Mouse (Mus musculus) MEL (cell line): Measurements from ENCODE around the gene Ksr1. TPM values are rescaled to one million over a fixed set of nuclear protein-coding genes. Genes with fewer than 3 reads are reported as not detected.

ENCODE experiments used
- DNase-seq: peaks from one replicate; pipeline ENCODE4 v3.0.0; 2011; ENCODE audit warnings: low read depth, low spot score
- H3K27ac ChIP-seq: 2 replicates; pipeline ENCODE4 v1.5.1; 2012; ENCODE audit warnings: low read depth, mild to moderate bottlenecking, control low read depth, low read length, moderate library complexity; ENCODE audit not compliant: control insufficient read depth
- H3K27me3 ChIP-seq, 2 experiments: fragments of 150-350 bp in 1 of 2; sonication (generic) in 1 of 2; 2 replicates each; pipeline ENCODE4 v1.6.1; 2012; ENCODE audit warnings: low read length in 2 of 2, mild to moderate bottlenecking in 2 of 2, improper control_type of control experiment in 1 of 2, moderate library complexity in 1 of 2; ENCODE audit not compliant: insufficient read depth in 2 of 2, control insufficient read depth in 1 of 2
- H3K36me3 ChIP-seq, 2 experiments: 2 replicates each; pipeline ENCODE4 v1.6.1; 2012 to 2014; ENCODE audit warnings: low read length in 2 of 2, improper control_type of control experiment in 1 of 2, inconsistent platforms in 1 of 2, mild to moderate bottlenecking in 1 of 2; ENCODE audit not compliant: insufficient read depth in 2 of 2, control insufficient read depth in 1 of 2
- H3K4me1 ChIP-seq, 2 experiments: fragments of 150-350 bp in 1 of 2; sonication (generic) in 1 of 2; 2 replicates each; pipeline ENCODE4 v1.6.1; 2012; ENCODE audit warnings: low read length in 2 of 2, improper control_type of control experiment in 1 of 2, mild to moderate bottlenecking in 1 of 2; ENCODE audit not compliant: insufficient read depth in 2 of 2, control insufficient read depth in 1 of 2
- H3K4me3 ChIP-seq, 2 experiments: fragments of 150-350 bp in 1 of 2; sonication (generic) in 1 of 2; 2 replicates each; pipeline ENCODE4 v1.5.1; 2012; ENCODE audit warnings: low read depth in 2 of 2, low read length in 2 of 2, mild to moderate bottlenecking in 2 of 2, moderate library complexity in 2 of 2, control low read depth in 1 of 2, improper control_type of control experiment in 1 of 2; ENCODE audit not compliant: control insufficient read depth in 1 of 2, insufficient read depth in 1 of 2
- H3K79me2 ChIP-seq: 2 replicates; pipeline ENCODE4 v1.6.1; 2012; ENCODE audit warnings: mild to moderate bottlenecking, low read length, moderate library complexity; ENCODE audit not compliant: control insufficient read depth, poor library complexity, insufficient read depth
- H3K9ac ChIP-seq: 2 replicates; pipeline ENCODE4 v1.6.1; 2012; ENCODE audit warnings: low read depth, mild to moderate bottlenecking, control low read depth, low read length, moderate library complexity; ENCODE audit not compliant: control insufficient read depth, poor library complexity, severe bottlenecking
- H3K9me3 ChIP-seq: fragments of 150-350 bp; sonication (generic); replicated peaks from 2 replicates; pipeline ENCODE4 v1.6.1; 2012; ENCODE audit warnings: mild to moderate bottlenecking, low read length, improper control_type of control experiment, moderate library complexity; ENCODE audit not compliant: insufficient read depth
- BHLHE40 ChIP-seq: IDR thresholded peaks from 2 replicates; pipeline ENCODE4 v1.6.1; 2012; ENCODE audit warnings: low read depth, mild to moderate bottlenecking, inconsistent platforms, low read length, improper control_type of control experiment, borderline replicate concordance
- CHD1 ChIP-seq: IDR thresholded peaks from 2 replicates; pipeline ENCODE4 v1.6.1; 2012; ENCODE audit warnings: low read depth, mild to moderate bottlenecking, inconsistent platforms, low read length, improper control_type of control experiment
- E2F4 ChIP-seq: IDR thresholded peaks from 2 replicates; pipeline ENCODE4 v1.6.1; 2011; ENCODE audit warnings: low read depth, low read length, improper control_type of control experiment, borderline replicate concordance
- ELF1 ChIP-seq: IDR thresholded peaks from 2 replicates; pipeline ENCODE4 v1.6.1; 2014; ENCODE audit warnings: low read depth, mild to moderate bottlenecking, inconsistent platforms, low read length, improper control_type of control experiment, moderate library complexity
- EP300 ChIP-seq, 2 experiments: IDR thresholded peaks; 2 replicates each; pipeline ENCODE4 v1.6.1; 2011; ENCODE audit warnings: improper control_type of control experiment in 2 of 2, low read length in 2 of 2, low read depth in 1 of 2, mild to moderate bottlenecking in 1 of 2
- GABPA ChIP-seq: IDR thresholded peaks from 2 replicates; pipeline ENCODE4 v1.6.1; 2012; ENCODE audit warnings: low read depth, mild to moderate bottlenecking, inconsistent platforms, low read length, improper control_type of control experiment, moderate library complexity
- HCFC1 ChIP-seq: IDR thresholded peaks from 2 replicates; pipeline ENCODE4 v1.6.1; 2012; ENCODE audit warnings: low read depth, mild to moderate bottlenecking, inconsistent platforms, low read length, improper control_type of control experiment, moderate library complexity
- MAFK ChIP-seq: IDR thresholded peaks from 2 replicates; pipeline ENCODE4 v1.6.1; 2011; ENCODE audit warnings: low read depth, mild to moderate bottlenecking, low read length, improper control_type of control experiment, borderline replicate concordance
- MAX ChIP-seq: IDR thresholded peaks from 2 replicates; pipeline ENCODE4 v1.6.1; 2011; ENCODE audit warnings: low read length, improper control_type of control experiment
- MAZ ChIP-seq: IDR thresholded peaks from 2 replicates; pipeline ENCODE4 v1.6.1; 2012; ENCODE audit warnings: low read depth, mild to moderate bottlenecking, inconsistent platforms, low read length, improper control_type of control experiment
- MXI1 ChIP-seq: IDR thresholded peaks from 2 replicates; pipeline ENCODE4 v1.6.1; 2011; ENCODE audit warnings: mild to moderate bottlenecking, low read depth, low read length, improper control_type of control experiment
- MYC ChIP-seq: IDR thresholded peaks from 2 replicates; pipeline ENCODE4 v1.6.1; 2011; ENCODE audit warnings: low read depth, mild to moderate bottlenecking, low read length, improper control_type of control experiment, moderate library complexity
- NRF1 ChIP-seq: IDR thresholded peaks from 2 replicates; pipeline ENCODE4 v1.6.1; 2014; ENCODE audit warnings: low read depth, mild to moderate bottlenecking, inconsistent platforms, low read length, improper control_type of control experiment, moderate library complexity; ENCODE audit not compliant: poor library complexity, insufficient read depth, severe bottlenecking
- POLR2AphosphoS5 ChIP-seq: IDR thresholded peaks from 2 replicates; pipeline ENCODE4 v1.6.1; 2012; ENCODE audit warnings: low read depth, borderline replicate concordance, mild to moderate bottlenecking, inconsistent platforms, low read length, moderate library complexity, mixed read lengths
- RCOR1 ChIP-seq: IDR thresholded peaks from 2 replicates; pipeline ENCODE4 v1.6.1; 2012; ENCODE audit warnings: low read depth, mild to moderate bottlenecking, inconsistent platforms, low read length, improper control_type of control experiment
- TBP ChIP-seq: IDR thresholded peaks from 2 replicates; pipeline ENCODE4 v1.8.0; 2011; ENCODE audit warnings: low read depth, low read length, improper control_type of control experiment
- UBTF ChIP-seq: IDR thresholded peaks from 2 replicates; pipeline ENCODE4 v1.6.1; 2012; ENCODE audit warnings: low read depth, mild to moderate bottlenecking, inconsistent platforms, low read length, improper control_type of control experiment, moderate library complexity, borderline replicate concordance; ENCODE audit not compliant: insufficient read depth
- USF1 ChIP-seq: IDR thresholded peaks from 2 replicates; pipeline ENCODE4 v1.6.1; 2014; ENCODE audit warnings: low read depth, mild to moderate bottlenecking, inconsistent platforms, low read length, improper control_type of control experiment, moderate library complexity
- ZKSCAN1 ChIP-seq: IDR thresholded peaks from 2 replicates; pipeline ENCODE4 v1.6.1; 2012; ENCODE audit warnings: low read depth, mild to moderate bottlenecking, inconsistent platforms, low read length, improper control_type of control experiment, moderate library complexity
- ZMIZ1 ChIP-seq: IDR thresholded peaks from 2 replicates; pipeline ENCODE4 v1.6.1; 2012; ENCODE audit warnings: low read depth, mild to moderate bottlenecking, inconsistent platforms, low read length, improper control_type of control experiment, moderate library complexity
- polyA plus RNA-seq, 2 experiments: library from polyadenylated mRNA; stranded (reverse) in 1 of 2; unstranded in 1 of 2; fragments of >175 nt in 1 of 2; fragments of >200 nt in 1 of 2; gene quantifications; 2 replicates each; pipeline versions ENCODE4 v1.2.1 to v1.2.4; 2012; ENCODE audit warnings: low replicate concordance in 2 of 2, low read depth in 1 of 2; ENCODE audit not compliant: insufficient read length in 2 of 2, insufficient read depth in 1 of 2, missing spikeins in 1 of 2
- total RNA-seq: library from RNA; depleted of rRNA; stranded (reverse); fragments of 300-350 nt; gene quantifications from 2 replicates; pipeline ENCODE4 v1.2.3, GENCODE M21; 2012

Ksr1 gene
- total and polyA plus RNA-seq, 3 experiments: 9.7 to 18.4 TPM; not detected in 1

- Histone ChIP-seq H3K4me1 (peaks cover 0 to 5% of the 10 kb centered on the region in 2 experiments; a peak in 1 of 4 replicates), H3K27me3 (peaks cover 0 to 2% of the 10 kb centered on the region in 2 experiments; a peak in 1 of 4 replicates), H3K79me2 (no peaks in the 10 kb centered on the region), H3K27ac (no peak overlapping the region), H3K36me3 (no peaks in the 10 kb centered on the region), H3K4me3 (no peak overlapping the region), H3K9ac (no peak overlapping the region), H3K9me3 (no peaks in the 10 kb centered on the region)
- DNase-seq: no peak
- TF ChIP-seq BHLHE40 (no peak), GABPA (no peak), EP300 (IDR thresholded peaks at IDR 0.05; ENCODE audit: low read depth in 1 of 2, low read length in 2 of 2) (no peak), MXI1 (no peak), ZMIZ1 (no peak), MAFK (no peak)
Measured at GRCm38 (mm10) chr11:79166582-79167300, 20.5 kb upstream of the Ksr1 start.

DNA sequence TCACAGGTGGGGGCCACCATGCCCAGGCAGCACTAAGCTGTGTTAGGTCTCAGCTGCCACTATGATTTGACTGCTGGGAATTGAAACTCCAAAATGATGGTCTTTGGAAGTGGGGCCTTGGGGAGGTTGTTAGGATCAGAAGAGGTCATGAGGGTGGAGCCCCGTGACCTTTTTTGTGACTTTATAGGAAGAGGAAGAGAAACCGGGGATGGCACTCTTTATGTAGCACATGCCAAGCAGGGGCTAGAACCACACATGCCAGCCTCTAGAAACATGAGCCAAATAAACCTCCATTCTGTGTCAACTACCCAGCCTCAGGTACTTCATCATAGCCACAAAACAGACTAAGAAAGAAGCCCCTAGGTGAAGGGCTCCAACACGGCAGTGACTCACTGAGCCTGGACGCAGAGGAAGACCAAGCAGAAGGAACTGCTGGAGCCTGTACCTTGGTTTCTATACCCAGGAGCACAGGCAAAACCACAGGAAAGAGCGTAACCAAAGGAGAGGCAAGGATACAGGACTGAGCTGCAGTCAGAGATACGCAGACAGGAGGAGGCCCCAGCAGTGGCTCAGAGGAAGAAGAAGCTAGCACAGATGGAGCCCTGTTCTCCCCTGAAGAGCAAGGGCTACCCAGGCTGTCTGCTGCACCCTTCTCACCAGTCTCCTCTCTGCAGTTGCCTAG, 15.0 kb upstream of the Ksr1 start:
- Histone ChIP-seq H3K36me3 (no peaks in the 10 kb centered on the region), H3K79me2 (no peaks in the 10 kb centered on the region), H3K9ac (no peak overlapping the region), H3K27ac (no peak overlapping the region), H3K9me3 (no peaks in the 10 kb centered on the region), H3K4me1 (no peaks in the 10 kb centered on the region), H3K27me3 (peaks cover 0 to 2% of the 10 kb centered on the region in 2 experiments; a peak in 1 of 4 replicates), H3K4me3 (no peak overlapping the region)
- DNase-seq: no peak
- TF ChIP-seq USF1 (no peak), NRF1 (no peak), MAX (no peak), CHD1 (no peak), E2F4 (no peak), ZMIZ1 (no peak), ZKSCAN1 (no peak), EP300 (IDR thresholded peaks at IDR 0.05; ENCODE audit: low read depth in 1 of 2, low read length in 2 of 2) (no peak), TBP (no peak), MYC (no peak), BHLHE40 (no peak), RCOR1 (no peak), ELF1 (no peak), UBTF (no peak), MAFK (no peak), MAZ (no peak), POLR2AphosphoS5 (no peak), HCFC1 (no peak)
